Comparison of ENCODE assay signal across 8 mouse cellular contexts in genomic region chr19:10290153-10290945, GRCm38 (mm10). TPM values are rescaled to one million over a fixed set of nuclear protein-coding genes. Genes with fewer than 3 reads are reported as not detected.
A peak's percentile ranks its signal among the peaks of the same experiment; 100 is the strongest.
DNase-seq lines count a peak whose midpoint lies in the region; ATAC-seq and TF ChIP-seq lines count a peak whose summit lies in the region.

No protein-coding gene starts in this region.

- H3K4me1 ChIP-seq in kidney, postnatal 0 days (replicated peaks; ENCODE audit: insufficient read depth, low read length), result peaks cover 28% of the 10 kb centered on the region
- H3K4me1 ChIP-seq in heart, adult 2 months (ENCODE audit: control insufficient read depth, insufficient read depth, low read length), result peaks cover 23% of the 10 kb centered on the region
- H3K4me1 ChIP-seq in liver, embryonic 15.5 days (replicated peaks), result peaks cover 28% of the 10 kb centered on the region
- peaks cover 17% of the 10 kb centered on the region for H3K4me1 ChIP-seq in midbrain, embryonic 13.5 days (replicated peaks)

- intact Hi-C loops in heart, adult 2 months (cut with DNase I), result no loop called here

- H3K36me3 ChIP-seq in kidney, postnatal 0 days (ENCODE audit: insufficient read depth, low read length), result no peaks in the 10 kb centered on the region
- H3K36me3 ChIP-seq in heart, adult 2 months (ENCODE audit: control insufficient read depth, insufficient read depth, low read length), result no peaks in the 10 kb centered on the region
- H3K36me3 ChIP-seq in liver, embryonic 15.5 days (replicated peaks), result no peaks in the 10 kb centered on the region
- no peaks in the 10 kb centered on the region for H3K36me3 ChIP-seq in midbrain, embryonic 13.5 days

- no peak overlapping the region for H3K4me2 ChIP-seq in kidney, postnatal 0 days (ENCODE audit: low read length)
- no peak overlapping the region for H3K4me2 ChIP-seq in liver, embryonic 15.5 days
- H3K4me2 ChIP-seq in midbrain, embryonic 13.5 days (replicated peaks), result no peak overlapping the region

- POLR2A ChIA-PET in Patski (lab: Charles Lee), result no interaction called here

- H3K27me3 ChIP-seq in kidney, postnatal 0 days (ENCODE audit: insufficient read depth, low read length), result no peaks in the 10 kb centered on the region
- no peaks in the 10 kb centered on the region for H3K27me3 ChIP-seq in Patski
- no peaks in the 10 kb centered on the region for H3K27me3 ChIP-seq in heart, adult 2 months (ENCODE audit: control insufficient read depth, insufficient read depth, low read length)
- 0 out of 2 replicates have a peak, but pooled peaks cover 8% of the 10 kb centered on the region for H3K27me3 ChIP-seq in liver, embryonic 15.5 days
- H3K27me3 ChIP-seq in midbrain, embryonic 13.5 days, result no peaks in the 10 kb centered on the region

- DNase-seq in kidney, postnatal 0 days (ENCODE audit: low spot score), result no peak
- DNase-seq in kidney, adult 11 months, result no peak
- DNase-seq in Patski (ENCODE audit: low read depth, low spot score) (no peak), MN1 (ENCODE audit: low spot score) (no peak)
- peak; percentile 75 to 78 for DNase-seq in heart, adult 2 months
- DNase-seq in thymus, adult 18-20 months, result no peak

- no peak for TF ChIP-seq POLR2A in heart, adult 2 months (IDR thresholded peaks at IDR 0.05; ENCODE audit: insufficient read depth, low read depth, low read length)

- 52% methylated on average over 16 of the region's 16 CpGs for whole genome bisulfite sequencing in kidney, postnatal 0 days
- 54% methylated on average over 16 of the region's 16 CpGs for WGBS in heart, adult 2 months
- WGBS in liver, embryonic 15.5 days (ENCODE audit: insufficient replicate concordance), result 40% methylated on average over 16 of the region's 16 CpGs
- 73% methylated on average over 16 of the region's 16 CpGs for WGBS in midbrain, embryonic 13.5 days

- TF ChIP-seq CTCF in kidney, postnatal 0 days (IDR thresholded peaks at IDR 0.05; ENCODE audit: low read depth), result no peak
- no peak for TF ChIP-seq CTCF in Patski (IDR thresholded peaks at IDR 0.05)
- TF ChIP-seq CTCF in heart, adult 2 months (IDR thresholded peaks at IDR 0.05), result no peak

- in situ Hi-C loops in Patski (cut with MboI; ENCODE audit: low pct_unique_long_range_greater_than_20kb), result no loop called here

- no peak overlapping the region for H3K4me3 ChIP-seq in kidney, postnatal 0 days (replicated peaks; ENCODE audit: low read depth, low read length)
- H3K4me3 ChIP-seq in heart, adult 2 months, result no peak overlapping the region
- H3K4me3 ChIP-seq in liver, embryonic 15.5 days (replicated peaks), result no peak overlapping the region
- H3K4me3 ChIP-seq in midbrain, embryonic 13.5 days (replicated peaks), result no peak overlapping the region

- H3K9ac ChIP-seq in kidney, postnatal 0 days (ENCODE audit: low read depth, low read length), result no peak overlapping the region
- no peak overlapping the region for H3K9ac ChIP-seq in heart, adult 2 months (ENCODE audit: low read depth, low read length)
- no peak overlapping the region for H3K9ac ChIP-seq in liver, embryonic 15.5 days
- no peak overlapping the region for H3K9ac ChIP-seq in midbrain, embryonic 13.5 days (replicated peaks)

- CTCF ChIA-PET in Patski (lab: Charles Lee), result interaction anchor here (1.2 kb wide), 1 partner anchor 12 kb away, joined by 3 read pairs; no protein-coding TSS in a partner anchor

- no peak for TF ChIP-seq EP300 in heart, adult 2 months (IDR thresholded peaks at IDR 0.05; ENCODE audit: insufficient read depth, low read depth, low read length)

- H3K79me2 ChIP-seq in heart, adult 2 months (replicated peaks; ENCODE audit: control insufficient read depth, insufficient read depth, low read length), result no peaks in the 10 kb centered on the region

- no peaks in the 10 kb centered on the region for H3K9me3 ChIP-seq in kidney, postnatal 0 days (replicated peaks; ENCODE audit: low read length)
- no peaks in the 10 kb centered on the region for H3K9me3 ChIP-seq in liver, embryonic 15.5 days (replicated peaks)
- no peaks in the 10 kb centered on the region for H3K9me3 ChIP-seq in midbrain, embryonic 13.5 days

- peak; percentile 33; the same call in 1 of the 2 replicates for ATAC-seq in kidney, postnatal 0 days (replicated peaks; ENCODE audit: low FRiP score, low read depth)
- ATAC-seq in Patski, result peak; percentile 3
- peak; percentile 64 for ATAC-seq in liver, embryonic 15.5 days (ENCODE audit: insufficient read depth)
- ATAC-seq in midbrain, embryonic 13.5 days, result no peak

- peak overlapping the region; percentile 19; the same call in 1 of the 2 replicates for H3K27ac ChIP-seq in kidney, postnatal 0 days
- peak overlapping the region; percentile 58 for H3K27ac ChIP-seq in heart, adult 2 months
- 0 out of 2 replicates have a peak overlapping the region, but pooled peaks have one; percentile 14 for H3K27ac ChIP-seq in liver, embryonic 15.5 days (replicated peaks)
- H3K27ac ChIP-seq in midbrain, embryonic 13.5 days, result no peak overlapping the region

RNA-seq across cellular contexts. Expression of gene Dagla, which starts 14.3 kb away (rescaled TPM):
- polyA plus RNA-seq in kidney, postnatal 0 days (2015; fragmentation: Nextera tagmentation; extraction: Ambion mirVana), result 2.0 and 2.2 TPM in 2 replicates
- 2.9 TPM for polyA plus RNA-seq in Patski (2021)
- total RNA-seq in heart, adult 2 months (2021), result 1 to 10 TPM; 2.5 to 3.3 TPM
- 4.8 and 5.7 TPM in 2 replicates for polyA plus RNA-seq in heart, adult 2 months (2012; rRNA removed)
- 0.22 and 0.37 TPM in 2 replicates for polyA plus RNA-seq in liver, embryonic 15.5 days (2015; fragmentation: Nextera tagmentation; extraction: Ambion mirVana)
- polyA plus RNA-seq in midbrain, embryonic 13.5 days (2015; fragmentation: Nextera tagmentation; extraction: Ambion mirVana), result 5.1 and 5.3 TPM in 2 replicates

RNA-seq across cellular contexts. Expression of gene Myrf, which starts 49.8 kb away (rescaled TPM):
- polyA plus RNA-seq in kidney, postnatal 0 days (2015; fragmentation: Nextera tagmentation; extraction: Ambion mirVana), result 1.2 and 1.5 TPM in 2 replicates
- 0.45 TPM for polyA plus RNA-seq in Patski (2021)
- total RNA-seq in heart, adult 2 months (2021), result 1 to 10 TPM; 3.9 to 4.7 TPM
- polyA plus RNA-seq in heart, adult 2 months (2012; rRNA removed), result 6.0 and 6.5 TPM in 2 replicates
- 2.6 and 3.2 TPM in 2 replicates for polyA plus RNA-seq in liver, embryonic 15.5 days (2015; fragmentation: Nextera tagmentation; extraction: Ambion mirVana)
- 0.58 and 0.77 TPM in 2 replicates for polyA plus RNA-seq in midbrain, embryonic 13.5 days (2015; fragmentation: Nextera tagmentation; extraction: Ambion mirVana)

Comparison
In these comparisons a context has a peak if more than half of its experiments do, and no peak if none do; other contexts are left out.
1. DNase-seq: peak in heart, adult 2 months (2 of 2); none in kidney, postnatal 0 days (single experiment), kidney, adult 11 months (single experiment), Patski (single experiment), MN1 (single experiment) and thymus, adult 18-20 months (0 of 2).